Mouse (Mus musculus) myocyte (in vitro differentiated cells): Measurements from ENCODE around the gene Macrod1.

Source experiments
- E2F4 ChIP-seq: IDR thresholded peaks from one replicate; pipeline ENCODE4 v1.6.1; 2011; ENCODE audit warnings: mild to moderate bottlenecking, control low read depth, moderate library complexity; ENCODE audit not compliant: insufficient read depth
- POLR2A ChIP-seq: IDR thresholded peaks from one replicate; pipeline ENCODE4 v1.6.1; 2011; ENCODE audit warnings: low read depth, mild to moderate bottlenecking, control low read depth, moderate library complexity; ENCODE audit not compliant: insufficient read length

DNA sequence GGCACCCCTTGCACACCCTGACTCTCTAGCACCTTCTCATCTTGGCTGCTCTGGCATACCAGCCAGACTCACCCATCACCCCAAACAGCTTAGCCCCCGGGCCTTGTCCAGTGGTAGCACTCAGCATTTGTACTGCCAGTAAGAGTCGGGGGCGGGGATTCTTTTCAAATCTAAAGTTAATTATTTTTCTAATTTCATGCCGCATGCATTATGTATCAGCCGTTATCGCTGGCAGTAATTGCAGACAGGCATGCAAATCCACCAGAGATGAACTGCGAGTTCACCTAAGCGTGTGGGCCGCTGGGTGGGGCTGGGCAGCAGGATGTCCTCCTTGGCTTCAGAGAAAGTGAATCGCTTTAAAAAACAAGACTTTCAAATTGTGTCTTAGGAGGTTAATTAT is 45.4 kb downstream of the Macrod1 start:
- TF ChIP-seq E2F4: no peak
- no peak for TF ChIP-seq POLR2A
